Mouse (Mus musculus) gastrocnemius, postnatal 4 days (tissue): ENCODE results near the gene Dbnl. TPM values are rescaled to one million over a fixed set of nuclear protein-coding genes. Genes with fewer than 3 reads are reported as not detected.
A peak's percentile ranks its signal among the peaks of the same experiment; 100 is the strongest.

ENCODE experiments used
- DNase-seq, 2 experiments: peaks; one replicate each; pipeline ENCODE4 v3.0.0; 2021 to 2022; ENCODE audit warnings: low spot score in 2 of 2, mixed read lengths in 2 of 2
- long read RNA-seq, 2 experiments: library from polyadenylated mRNA; stranded (forward); transcript quantifications; one replicate each; pipeline ENCODE4 v2.0.0; 2021
- total RNA-seq, 2 experiments: library from RNA; stranded (reverse); gene quantifications; 2 replicates each; pipeline ENCODE4 v1.2.3; 2021

Dbnl gene
- 10 to 100 TPM; 35.0 to 39.3 TPM for total RNA-seq
- long read RNA-seq, experiment 1, transcript Dbnl-202 (13 exons, 2,295 nt): minor isoform, 29 of 103 reads
- long read RNA-seq, experiment 1, transcript Dbnl-203 (13 exons, 2,001 nt): major isoform, 58 of 103 reads
- long read RNA-seq, experiment 1, partial matches to known transcripts: 7 of 103 reads
- long read RNA-seq, experiment 1, other reads (novel, unspliced or antisense): 5 of 103 reads
- long read RNA-seq, experiment 2, transcript Dbnl-203 (13 exons, 2,001 nt): major isoform, 42 of 68 reads
- long read RNA-seq, experiment 2, transcript Dbnl-202 (13 exons, 2,295 nt): minor isoform, 14 of 68 reads
- long read RNA-seq, experiment 2, partial matches to known transcripts: 2 of 68 reads
- long read RNA-seq, experiment 2, other reads (novel, unspliced or antisense): 7 of 68 reads

GRCm38 (mm10) chr11:5788056-5789014, at the start of gene Dbnl:
Gene Dbnl, plus strand, starts transcription at chr11:5788488.
- DNase-seq: peak; percentile 91 to 96

DNA sequence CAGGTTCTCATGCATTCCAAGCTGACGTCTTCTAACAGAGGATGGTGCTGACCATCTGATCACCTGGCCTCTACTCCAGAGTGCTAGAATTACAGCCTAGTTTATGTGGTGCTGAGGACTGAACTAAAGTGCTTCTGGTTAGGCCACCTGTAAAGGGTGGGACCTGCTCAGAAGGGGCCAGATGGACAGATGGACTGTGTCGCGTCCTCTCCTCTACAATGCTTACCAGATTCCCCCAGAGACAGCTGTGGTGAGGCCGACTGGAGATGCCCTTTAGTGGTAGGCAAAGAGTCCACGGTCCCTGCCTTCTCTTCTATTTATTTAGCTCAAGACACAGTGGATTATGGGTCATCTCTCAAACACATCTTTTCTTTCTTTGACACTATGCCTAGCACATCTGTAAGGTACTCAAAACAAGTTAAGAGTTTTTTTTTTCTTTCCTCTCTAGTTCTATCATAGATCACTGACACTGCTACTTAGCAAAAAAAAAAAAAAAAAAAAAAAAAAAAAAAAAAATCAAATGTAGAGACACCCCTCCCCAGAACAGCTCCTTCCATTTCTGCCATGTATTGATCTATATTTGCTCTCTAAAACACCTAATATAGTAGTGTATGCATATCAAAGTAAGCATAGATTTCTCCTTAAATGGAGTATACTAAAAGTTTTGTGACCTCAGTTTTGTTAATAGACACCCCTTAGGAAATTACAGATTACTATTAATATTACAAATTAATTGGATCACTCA, 49.2 kb upstream of the Dbnl start:
- no peak for DNase-seq

- no peak for DNase-seq
These were observed 48.4 kb upstream of the Dbnl start for GRCm38 (mm10) chr11:5739846-5740245.

DNA sequence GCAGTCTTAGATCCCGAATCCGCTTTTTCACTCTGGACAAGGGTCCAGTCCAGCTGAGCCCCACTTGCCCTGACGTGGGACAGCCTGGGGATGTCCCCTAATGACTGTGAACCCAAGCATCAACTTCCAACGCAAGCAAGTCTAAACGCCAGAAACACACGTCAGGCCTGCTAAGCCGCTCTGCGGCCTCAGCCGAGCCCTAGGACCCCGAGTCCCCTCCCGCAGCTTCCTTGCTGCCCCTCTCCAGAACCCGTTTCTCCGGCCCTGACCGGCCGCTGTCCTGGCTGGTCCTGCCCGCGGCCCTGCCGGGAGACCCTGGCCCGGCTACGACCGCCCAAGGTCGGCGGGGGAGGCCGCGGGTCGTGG, 47.7 kb upstream of the Dbnl start:
- no peak for DNase-seq

GRCm38 (mm10) chr11:5740965-5741627, 47.2 kb upstream of the Dbnl start:
- peak; percentile 65 to 80 for DNase-seq

DNA sequence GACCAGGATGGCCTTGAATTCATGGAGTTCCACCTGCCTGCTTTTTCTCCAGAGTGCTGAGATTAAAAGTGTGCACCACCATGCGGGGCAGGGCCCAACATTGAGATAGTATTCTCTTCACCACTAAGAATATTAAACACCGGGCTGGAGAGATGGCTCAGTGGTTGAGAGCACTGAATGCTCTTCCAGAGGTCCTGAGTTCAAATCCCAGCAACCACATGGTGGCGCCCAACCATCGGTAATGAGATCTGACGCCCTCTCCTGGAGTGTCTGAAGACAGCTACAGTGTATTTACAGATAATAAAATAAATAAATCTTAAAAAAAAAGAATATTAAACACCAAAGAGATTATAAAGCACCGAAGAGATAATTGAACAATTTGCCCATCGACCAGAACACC, 46.2 kb upstream of the Dbnl start:
- no peak for DNase-seq

GRCm38 (mm10) chr11:5744951-5745350, 43.3 kb upstream of the Dbnl start:
- DNase-seq: no peak

- DNase-seq: no peak
These were observed 34.5 kb upstream of the Dbnl start for GRCm38 (mm10) chr11:5753755-5754154.

DNA sequence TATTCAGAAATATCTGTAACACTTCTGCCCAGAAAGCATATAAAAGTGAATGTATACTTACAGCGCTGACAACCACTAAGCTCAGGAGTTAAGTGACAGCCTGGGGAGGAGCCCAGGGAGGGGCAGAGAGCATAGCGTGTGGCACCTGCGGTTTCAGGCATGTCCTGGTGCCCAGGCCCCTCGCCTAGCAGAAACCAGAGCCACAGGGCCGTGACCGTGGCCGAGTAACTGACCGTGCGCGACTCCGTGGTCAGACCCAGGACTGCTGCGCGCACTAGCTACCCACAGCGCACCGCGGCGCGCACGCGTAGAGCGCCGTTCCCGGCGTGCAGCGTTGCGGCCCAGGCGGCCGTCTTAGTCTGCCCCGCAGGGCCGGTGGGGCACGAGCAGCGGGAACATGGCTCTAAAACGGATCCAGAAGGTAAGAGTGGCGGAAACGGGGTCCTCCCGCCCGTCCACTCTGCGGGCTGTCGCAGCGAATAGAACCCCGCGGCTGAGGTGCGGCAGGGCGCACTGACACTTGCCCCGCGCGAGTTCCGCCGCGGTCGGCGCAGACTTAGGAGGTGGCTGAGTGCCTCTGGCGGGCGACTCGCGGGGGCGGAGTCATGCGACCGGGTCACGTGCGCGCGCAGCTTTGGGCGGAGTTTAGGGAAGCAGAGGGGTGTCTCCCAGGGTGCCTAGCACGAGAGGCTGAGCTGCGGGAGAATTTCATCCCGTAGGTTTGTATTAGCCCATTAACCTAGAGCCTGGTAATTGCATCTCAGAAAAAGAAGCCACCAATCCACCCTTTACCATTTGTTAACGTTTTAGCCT, 26.3 kb upstream of the Dbnl start, which contains the start of gene Urgcp:
Gene Urgcp, minus strand, starts transcription at position 557 of the 813 bp plus-strand sequence.
- DNase-seq: peak; percentile 92 to 94

GRCm38 (mm10) chr11:5762633-5762982, 25.7 kb upstream of the Dbnl start:
- DNase-seq: no peak

DNA sequence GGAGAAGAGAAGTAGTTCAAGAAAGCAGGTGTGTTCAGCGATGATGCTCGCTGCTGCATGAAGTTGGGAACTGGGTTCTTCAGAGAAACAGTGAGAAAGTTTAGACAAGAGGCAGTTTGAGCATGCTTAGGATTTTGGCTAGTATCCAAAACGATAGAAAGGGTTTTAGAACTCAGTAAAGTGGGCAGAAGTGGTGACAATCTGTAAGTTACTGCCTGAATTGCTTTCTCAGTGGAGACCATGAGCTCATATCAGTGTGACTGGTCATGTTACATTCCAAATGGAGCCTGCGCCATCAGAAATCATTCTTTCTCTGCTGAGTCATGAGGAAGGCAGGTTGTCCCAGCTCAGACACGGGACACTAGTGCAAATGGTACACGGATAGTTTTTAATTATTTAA, 22.3 kb upstream of the Dbnl start:
- no peak for DNase-seq

GRCm38 (mm10) chr11:5778481-5778880, 9.8 kb upstream of the Dbnl start:
- no peak for DNase-seq

GRCm38 (mm10) chr11:5780035-5780499, 8.2 kb upstream of the Dbnl start:
- no peak for DNase-seq

DNA sequence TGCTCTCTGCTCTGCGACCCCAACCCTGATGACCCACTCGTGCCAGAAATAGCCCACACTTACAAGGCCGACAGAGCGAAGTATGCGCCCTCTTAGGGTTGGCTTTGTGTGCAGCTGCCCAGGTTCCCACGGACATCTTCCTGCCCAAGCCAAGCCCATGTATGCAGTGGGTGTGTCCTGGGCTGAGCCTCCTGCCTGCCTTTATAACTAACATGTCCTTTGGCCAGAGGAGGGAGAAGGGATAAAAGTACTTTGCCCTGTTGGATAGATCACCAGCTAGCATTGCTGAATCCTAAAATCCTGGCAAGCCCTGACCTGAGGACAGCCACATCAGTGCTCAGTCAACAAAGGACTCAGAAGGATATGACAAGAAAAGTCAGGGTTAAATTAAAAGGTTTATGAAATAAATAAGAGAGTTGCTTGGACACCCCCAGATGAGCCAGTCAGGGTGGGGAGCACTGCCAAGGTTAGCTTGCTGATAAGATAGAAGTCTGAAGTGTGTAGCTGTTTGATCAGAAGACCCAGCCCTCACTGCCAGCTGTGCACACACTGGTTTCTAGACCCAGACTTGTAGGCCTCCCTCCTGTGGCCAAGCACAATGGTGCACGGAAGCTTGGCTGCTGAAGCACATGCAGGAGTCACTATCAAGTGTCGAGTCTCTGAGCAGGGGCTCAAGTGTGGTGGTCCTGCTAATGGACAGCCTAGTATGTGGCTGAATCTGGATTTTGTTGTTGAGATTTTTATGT, 5.9 kb upstream of the Dbnl start:
- DNase-seq: no peak

- DNase-seq: no peak
These were observed 2.6 kb upstream of the Dbnl start for GRCm38 (mm10) chr11:5785732-5786131.

GRCm38 (mm10) chr11:5787671-5788055, 625 bp upstream of the Dbnl start:
- DNase-seq: no peak

GRCm38 (mm10) chr11:5789071-5789753, 924 bp downstream of the Dbnl start:
- no peak for DNase-seq

GRCm38 (mm10) chr11:5789754-5790333, 1.6 kb downstream of the Dbnl start:
- no peak for DNase-seq
